Mouse (Mus musculus) lung, embryonic 14.5 days (tissue): ENCODE data around the gene Rsph10b. TPM values are rescaled to one million over a fixed set of nuclear protein-coding genes. Genes with fewer than 3 reads are reported as not detected.

Experiments
- ATAC-seq: fragments of 200-750 bp; cut with Nextera tagmentation; 2 replicates; pipeline ENCODE4 v1.8.0; 2017; ENCODE audit warnings: mild to moderate bottlenecking, moderate TSS enrichment, moderate library complexity; ENCODE audit not compliant: insufficient read depth
- DNase-seq: peaks from one replicate; pipeline ENCODE4 v3.0.0-alpha.2; 2015
- H3K27ac ChIP-seq: fragments of 300-500 bp; sonication (generic); 2 replicates; pipeline ENCODE4 v1.5.1; 2014; ENCODE audit warnings: low read depth, mild to moderate bottlenecking, moderate library complexity
- H3K27me3 ChIP-seq: fragments of 300-500 bp; sonication (generic); 2 replicates; pipeline ENCODE4 v1.6.1; 2014; ENCODE audit warnings: low read length, control low read depth; ENCODE audit not compliant: insufficient read depth
- H3K36me3 ChIP-seq: fragments of 300-500 bp; sonication (generic); 2 replicates; pipeline ENCODE4 v1.6.1; 2014; ENCODE audit warnings: control low read depth; ENCODE audit not compliant: insufficient read depth
- H3K4me1 ChIP-seq: fragments of 300-500 bp; sonication (generic); 2 replicates; pipeline ENCODE4 v1.6.1; 2014; ENCODE audit warnings: antibody characterized with exemption, control low read depth; ENCODE audit not compliant: insufficient read depth
- H3K4me2 ChIP-seq: fragments of 300-500 bp; sonication (generic); 2 replicates; pipeline ENCODE4 v1.6.1; 2014; ENCODE audit warnings: mild to moderate bottlenecking
- H3K4me3 ChIP-seq: fragments of 300-500 bp; sonication (generic); 2 replicates; pipeline ENCODE4 v1.5.1; 2014; ENCODE audit warnings: low read depth, low read length
- H3K9ac ChIP-seq: fragments of 300-500 bp; sonication (generic); 2 replicates; pipeline ENCODE4 v1.6.1; 2014
- H3K9me3 ChIP-seq: fragments of 300-500 bp; sonication (generic); 2 replicates; pipeline ENCODE4 v1.6.1; 2016; ENCODE audit warnings: low read depth, low read length, control low read depth
- CTCF ChIP-seq: IDR thresholded peaks from 2 replicates; pipeline ENCODE4 v1.5.1; 2016; ENCODE audit warnings: antibody characterized with exemption, low read depth
- WGBS: fragments of 180-500 bp; shearing (Covaris S2); extraction: QIAGEN DNeasy Blood & Tissue Kit; methylation state at CpG from one replicate; pipeline ENCODE4 v1.1.7; 2014; 5-methylcytosine and 5-hydroxymethylcytosine counted together
- polyA plus RNA-seq: library from polyadenylated mRNA; unstranded; fragments of >200 nt; fragmentation: Nextera tagmentation; extraction: Ambion mirVana; gene quantifications from 2 replicates; pipeline ENCODE4 v1.2.1, GENCODE M21; 2014

Rsph10b gene
- polyA plus RNA-seq, 1 experiment from 2014 or later, result 0.33 TPM

GRCm38 (mm10) chr5:143976726-143977431 is 44.0 kb downstream of the Rsph10b start:
- no peak overlapping the region for H3K4me2 ChIP-seq
- DNase-seq (no peak), ATAC-seq (no peak)
- H3K9me3 ChIP-seq, result no peaks in the 10 kb centered on the region
- H3K36me3 ChIP-seq, result no peaks in the 10 kb centered on the region
- 55% methylated on average over 16 of the region's 16 CpGs for WGBS
- H3K4me3 ChIP-seq, result no peak overlapping the region
- no peak overlapping the region for H3K27ac ChIP-seq
- H3K9ac ChIP-seq, result no peak overlapping the region
- TF ChIP-seq CTCF, result no peak
- no peaks in the 10 kb centered on the region for H3K27me3 ChIP-seq
- no peaks in the 10 kb centered on the region for H3K4me1 ChIP-seq

DNA sequence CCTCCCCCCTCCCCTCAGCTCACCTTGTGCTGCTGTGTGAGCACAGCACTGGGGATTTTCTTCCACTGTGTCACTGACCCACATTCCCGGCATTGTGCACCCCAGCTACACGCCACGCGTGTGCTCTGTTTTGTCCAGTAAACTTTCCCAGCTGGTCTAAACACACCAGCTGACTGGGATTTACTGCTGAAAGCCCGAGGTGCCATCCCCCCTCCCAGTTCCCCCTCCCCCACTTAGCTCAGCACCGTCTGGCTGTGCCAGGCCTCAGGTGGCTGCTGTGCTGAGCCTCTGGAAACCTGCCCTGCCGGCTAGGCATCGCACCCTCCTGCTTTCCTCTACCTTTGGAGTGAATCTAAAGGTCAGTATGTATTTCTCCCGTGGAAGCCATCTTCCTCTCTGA is 48.0 kb downstream of the Rsph10b start:
- DNase-seq, result peak; percentile 12
- 24% methylated on average over 9 of the region's 9 CpGs for WGBS
- Histone ChIP-seq H3K27me3 (no peaks in the 10 kb centered on the region), H3K9me3 (no peaks in the 10 kb centered on the region), H3K27ac (no peak overlapping the region), H3K9ac (no peak overlapping the region), H3K4me2 (no peak overlapping the region), H3K4me1 (no peaks in the 10 kb centered on the region), H3K36me3 (0 out of 2 replicates have a peak, but pooled peaks cover 4% of the 10 kb centered on the region), H3K4me3 (no peak overlapping the region)
- peak; percentile 35; the same call in 1 of the 2 replicates for ATAC-seq
- no peak for TF ChIP-seq CTCF

- Histone ChIP-seq H3K36me3 (peaks cover 17% of the 10 kb centered on the region), H3K4me2 (no peak overlapping the region), H3K27me3 (no peaks in the 10 kb centered on the region), H3K4me3 (no peak overlapping the region), H3K27ac (no peak overlapping the region), H3K4me1 (no peaks in the 10 kb centered on the region), H3K9ac (no peak overlapping the region), H3K9me3 (no peaks in the 10 kb centered on the region)
- 61% methylated on average over 2 of the region's 2 CpGs for WGBS
- no peak for TF ChIP-seq CTCF
- no peak for ATAC-seq
- DNase-seq, result no peak
These were observed 49.5 kb downstream of the Rsph10b start for GRCm38 (mm10) chr5:143982361-143982760.

DNA sequence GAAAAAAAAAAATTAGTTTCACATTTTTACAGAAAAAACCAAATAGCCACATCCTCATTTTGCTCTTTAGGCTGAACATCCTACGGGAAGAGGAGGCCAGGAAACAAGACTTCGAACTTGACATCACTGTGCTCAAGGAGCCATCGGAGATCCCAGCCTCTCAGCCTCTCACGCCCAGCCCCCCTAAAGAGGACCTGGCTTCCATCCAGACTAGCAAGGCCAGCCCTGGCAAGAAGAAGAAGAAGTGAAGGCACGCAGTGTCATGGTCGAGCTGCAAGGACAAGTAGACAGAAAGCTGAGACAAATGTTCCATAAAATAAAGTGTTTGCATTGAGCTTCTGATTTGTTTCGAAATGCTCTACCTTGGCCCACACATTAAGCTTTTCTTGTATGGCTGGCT is 52.5 kb downstream of the Rsph10b start:
- WGBS, result 66% methylated on average over 7 of the region's 7 CpGs
- H3K4me1 ChIP-seq, result no peaks in the 10 kb centered on the region
- peaks cover 45% of the 10 kb centered on the region for H3K36me3 ChIP-seq
- no peak overlapping the region for H3K4me3 ChIP-seq
- H3K4me2 ChIP-seq, result no peak overlapping the region
- ATAC-seq (no peak), DNase-seq (peak; percentile 18)
- H3K9me3 ChIP-seq, result no peaks in the 10 kb centered on the region
- H3K27me3 ChIP-seq, result no peaks in the 10 kb centered on the region
- no peak for TF ChIP-seq CTCF
- no peak overlapping the region for H3K27ac ChIP-seq
- H3K9ac ChIP-seq, result no peak overlapping the region

DNA sequence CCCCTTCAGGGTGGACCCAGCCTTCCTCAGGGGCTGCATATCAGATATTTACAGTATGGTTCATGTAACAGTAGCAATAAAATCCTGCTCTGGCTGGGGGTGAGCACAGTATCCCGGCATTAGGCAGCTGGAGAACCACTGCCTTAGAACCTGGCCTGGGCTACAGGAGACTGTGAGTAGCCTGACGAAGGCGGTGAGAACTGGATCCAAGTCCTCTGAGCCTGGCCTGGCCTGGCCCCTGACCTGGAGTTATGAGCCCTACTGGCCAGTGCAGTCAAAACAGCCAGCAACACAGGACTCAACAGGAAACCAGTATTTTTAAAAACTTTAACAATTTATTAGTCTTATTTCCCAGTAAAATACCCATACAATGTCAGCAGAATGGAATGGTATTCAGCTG is 54.8 kb downstream of the Rsph10b start:
- Histone ChIP-seq H3K27ac (no peak overlapping the region), H3K9ac (no peak overlapping the region), H3K4me2 (no peak overlapping the region), H3K27me3 (no peaks in the 10 kb centered on the region), H3K9me3 (no peaks in the 10 kb centered on the region), H3K4me3 (no peak overlapping the region), H3K4me1 (no peaks in the 10 kb centered on the region), H3K36me3 (peaks cover 66% of the 10 kb centered on the region)
- DNase-seq (no peak), ATAC-seq (no peak)
- no peak for TF ChIP-seq CTCF
- WGBS, result 92% methylated on average over 3 of the region's 3 CpGs

GRCm38 (mm10) chr5:143989046-143989445 is 56.2 kb downstream of the Rsph10b start:
- Histone ChIP-seq H3K27me3 (no peaks in the 10 kb centered on the region), H3K4me1 (no peaks in the 10 kb centered on the region), H3K27ac (no peak overlapping the region), H3K9me3 (no peaks in the 10 kb centered on the region), H3K36me3 (peaks cover 77% of the 10 kb centered on the region), H3K4me2 (no peak overlapping the region), H3K9ac (no peak overlapping the region), H3K4me3 (no peak overlapping the region)
- 85% methylated on average over 4 of the region's 4 CpGs for WGBS
- no peak for ATAC-seq
- TF ChIP-seq CTCF, result no peak
- no peak for DNase-seq

DNA sequence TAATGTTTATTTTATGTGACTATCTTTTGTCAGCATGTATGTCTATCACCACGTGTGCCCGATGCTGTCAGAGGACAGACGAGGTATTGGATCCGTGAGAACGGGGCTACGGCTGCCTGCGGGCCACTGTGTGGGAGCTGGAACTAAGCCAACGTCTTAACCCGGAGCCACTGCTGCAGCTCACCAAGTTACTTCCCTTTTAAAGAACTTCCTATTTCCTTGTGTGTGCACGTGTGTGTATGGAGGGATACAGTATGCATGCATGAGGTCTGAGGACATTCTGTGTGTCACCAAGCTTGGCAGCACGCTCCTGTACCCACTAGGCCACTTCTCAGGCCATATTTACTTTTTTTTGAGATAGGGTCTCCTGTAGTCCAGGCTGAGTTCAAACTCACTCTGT is 57.3 kb downstream of the Rsph10b start:
- Histone ChIP-seq H3K9me3 (no peaks in the 10 kb centered on the region), H3K27ac (no peak overlapping the region), H3K36me3 (peaks cover 84% of the 10 kb centered on the region), H3K9ac (no peak overlapping the region), H3K4me1 (no peaks in the 10 kb centered on the region), H3K4me3 (no peak overlapping the region), H3K27me3 (no peaks in the 10 kb centered on the region), H3K4me2 (no peak overlapping the region)
- no peak for TF ChIP-seq CTCF
- ATAC-seq (no peak), DNase-seq (no peak)
- 70% methylated on average over 11 of the region's 11 CpGs for WGBS

GRCm38 (mm10) chr5:143992661-143993060 is 59.8 kb downstream of the Rsph10b start:
- no peak overlapping the region for H3K9ac ChIP-seq
- ATAC-seq (peak; percentile 90), DNase-seq (peak; percentile 55)
- TF ChIP-seq CTCF, result no peak
- no peaks in the 10 kb centered on the region for H3K9me3 ChIP-seq
- peak overlapping the region; percentile 5 for H3K4me2 ChIP-seq
- no peak overlapping the region for H3K4me3 ChIP-seq
- no peaks in the 10 kb centered on the region for H3K27me3 ChIP-seq
- no peak overlapping the region for H3K27ac ChIP-seq
- no peaks in the 10 kb centered on the region for H3K4me1 ChIP-seq
- H3K36me3 ChIP-seq, result peaks cover 87% of the 10 kb centered on the region
- 51% methylated on average over 10 of the region's 10 CpGs for whole genome bisulfite sequencing
